In genomic region chrX:53058459-53059280, GRCm38 (mm10) we compare ENCODE assay signal across 9 mouse cellular contexts.
DNase-seq lines count a peak whose midpoint lies in the region; ATAC-seq and TF ChIP-seq lines count a peak whose summit lies in the region.
"Had no signal": no experiment of that assay in that cellular context is flagged by ENCODE, and none has a peak within 500 bp of the region (broad histone marks: within the 10 kb centered on the region; RNA-seq: fewer than 3 reads in every experiment).

No protein-coding gene starts in this region.

- WGBS in forebrain, embryonic 15.5 days, result 15% methylated on average over 33 of the region's 33 CpGs
- 24% methylated on average over 33 of the region's 33 CpGs for WGBS in kidney, postnatal 0 days
- WGBS in midbrain, embryonic 16.5 days, result 17% methylated on average over 33 of the region's 33 CpGs

- TF ChIP-seq CTCF in kidney, postnatal 0 days (IDR thresholded peaks at IDR 0.05; ENCODE audit: low read depth), result no peak

- H3K9ac ChIP-seq in forebrain, embryonic 15.5 days (replicated peaks), result 0 out of 2 replicates have a peak overlapping the region, but pooled peaks have one; percentile 22
- H3K9ac ChIP-seq in kidney, postnatal 0 days (ENCODE audit: low read depth, low read length), result peak overlapping the region; percentile 42
- no peak overlapping the region for H3K9ac ChIP-seq in midbrain, embryonic 16.5 days (ENCODE audit: low read depth, low read length)

- no peaks in the 10 kb centered on the region for H3K36me3 ChIP-seq in forebrain, embryonic 15.5 days
- no peaks in the 10 kb centered on the region for H3K36me3 ChIP-seq in kidney, postnatal 0 days (ENCODE audit: insufficient read depth, low read length)
- H3K36me3 ChIP-seq in midbrain, embryonic 16.5 days (ENCODE audit: control insufficient read depth, insufficient read depth, low read length), result no peaks in the 10 kb centered on the region

- no peaks in the 10 kb centered on the region for H3K9me3 ChIP-seq in forebrain, embryonic 15.5 days
- H3K9me3 ChIP-seq in kidney, postnatal 0 days (replicated peaks; ENCODE audit: low read length), result no peaks in the 10 kb centered on the region
- H3K9me3 ChIP-seq in midbrain, embryonic 16.5 days (replicated peaks; ENCODE audit: control insufficient read depth, low read length, poor library complexity, severe bottlenecking), result no peaks in the 10 kb centered on the region

- peak overlapping the region; percentile 47 for H3K4me2 ChIP-seq in forebrain, embryonic 15.5 days (replicated peaks)
- peak overlapping the region; percentile 63 for H3K4me2 ChIP-seq in kidney, postnatal 0 days (ENCODE audit: low read length)
- peak overlapping the region; percentile 47 for H3K4me2 ChIP-seq in midbrain, embryonic 16.5 days (ENCODE audit: low read length)

- no peak for ATAC-seq in forebrain, embryonic 15.5 days (replicated peaks)
- ATAC-seq in kidney, postnatal 0 days (replicated peaks; ENCODE audit: low FRiP score, low read depth), result no peak
- ATAC-seq in midbrain, embryonic 16.5 days, result no peak
- ATAC-seq: Patski had no signal

- no peaks in the 10 kb centered on the region for H3K27me3 ChIP-seq in forebrain, embryonic 15.5 days
- H3K27me3 ChIP-seq in kidney, postnatal 0 days (ENCODE audit: insufficient read depth, low read length), result no peaks in the 10 kb centered on the region
- peaks cover 2% of the 10 kb centered on the region; the same call in 1 of the 2 replicates for H3K27me3 ChIP-seq in midbrain, embryonic 16.5 days (ENCODE audit: control insufficient read depth, insufficient read depth, low read depth, low read length)

- peaks cover 4% of the 10 kb centered on the region; the same call in 1 of the 2 replicates for H3K4me1 ChIP-seq in forebrain, embryonic 15.5 days
- no peaks in the 10 kb centered on the region for H3K4me1 ChIP-seq in kidney, postnatal 0 days (replicated peaks; ENCODE audit: insufficient read depth, low read length)
- H3K4me1 ChIP-seq in midbrain, embryonic 16.5 days (ENCODE audit: control insufficient read depth, insufficient read depth, low read length), result no peaks in the 10 kb centered on the region

- peak; percentile 25 for DNase-seq in kidney, adult 18-20 months
- DNase-seq in kidney, adult 11 months, result no peak
- peak; percentile 21 for DNase-seq in ZHBTc4 (ENCODE audit: low read depth, low spot score)
- peak; percentile 32 for DNase-seq in kidney, postnatal 0 days (ENCODE audit: low spot score)
- no peak for DNase-seq in ovary, adult 18-20 months (ENCODE audit: low spot score)
- DNase-seq in cerebellum, adult 9-10 months, result no peak

- H3K4me3 ChIP-seq in forebrain, embryonic 15.5 days, result peak overlapping the region; percentile 30
- H3K4me3 ChIP-seq in kidney, postnatal 0 days (replicated peaks; ENCODE audit: low read depth, low read length), result peak overlapping the region; percentile 26
- peak overlapping the region; percentile 16; the same call in 1 of the 2 replicates for H3K4me3 ChIP-seq in midbrain, embryonic 16.5 days (ENCODE audit: low read depth, low read length)

- no peak overlapping the region for H3K27ac ChIP-seq in forebrain, embryonic 15.5 days (replicated peaks)
- peak overlapping the region; percentile 50; the same call in 1 of the 2 replicates for H3K27ac ChIP-seq in kidney, postnatal 0 days
- H3K27ac ChIP-seq in midbrain, embryonic 16.5 days (ENCODE audit: low read length), result no peak overlapping the region

Comparison
In these comparisons a context has a peak if more than half of its experiments do, and no peak if none do; other contexts are left out.
1. DNase-seq: peak in kidney, adult 18-20 months (single experiment), ZHBTc4 (single experiment) and kidney, postnatal 0 days (single experiment); none in kidney, adult 11 months (single experiment), ovary, adult 18-20 months (single experiment) and cerebellum, adult 9-10 months (single experiment).
2. Peak in every context shown above with its lines, with median percentiles within 50 percentile points of each other: H3K4me2 ChIP-seq and H3K4me3 ChIP-seq.